Mouse (Mus musculus): ENCODE data around the gene Nuf2.

DNA sequence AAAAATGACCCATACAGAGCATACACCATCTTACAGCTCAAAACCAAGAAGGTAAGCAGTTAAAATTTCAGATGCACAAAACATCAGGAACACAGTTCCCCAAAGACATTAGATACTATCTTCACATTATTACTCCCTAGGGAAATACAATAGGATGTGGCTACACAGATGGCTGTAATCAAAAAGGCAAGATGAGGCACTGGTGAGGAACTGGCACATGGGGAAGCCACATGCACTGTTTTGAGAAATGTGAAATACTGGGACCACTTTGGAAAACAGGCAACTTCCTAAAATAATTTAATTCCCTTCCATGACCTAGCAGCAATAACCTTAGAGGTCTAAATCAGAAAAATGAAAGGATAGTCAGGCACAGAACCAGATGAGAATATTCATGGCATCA is 42.9 kb upstream of the Nuf2 start:
- TF ChIP-seq CTCF (IDR thresholded peaks at IDR 0.05; ENCODE audit: borderline replicate concordance, insufficient read depth, low read length) (no peak), POLR2A (IDR thresholded peaks at IDR 0.05; ENCODE audit: low read depth, low read length) (no peak)

Data from embryonic fibroblast, embryonic 13.5 days (primary cell).